Mouse (Mus musculus) forebrain, embryonic 10.5 days (tissue): ENCODE results near the gene Pccb. TPM values are rescaled to one million over a fixed set of nuclear protein-coding genes. Genes with fewer than 3 reads are reported as not detected.
A peak's percentile ranks its signal among the peaks of the same experiment; 100 is the strongest.

Experiments
- DNase-seq: peaks from one replicate; pipeline ENCODE4 v3.0.0-alpha.2; 2017; ENCODE audit warnings: low spot score; ENCODE audit errors: extremely low spot score
- H3K27ac ChIP-seq: fragments of 300-500 bp; sonication (generic); 2 replicates; pipeline ENCODE4 v1.5.1; 2016; ENCODE audit warnings: mild to moderate bottlenecking
- H3K27me3 ChIP-seq: fragments of 300-500 bp; sonication (generic); 2 replicates; pipeline ENCODE4 v1.6.1; 2016; ENCODE audit warnings: mild to moderate bottlenecking; ENCODE audit not compliant: poor library complexity, severe bottlenecking
- H3K36me3 ChIP-seq: fragments of 300-500 bp; sonication (generic); replicated peaks from 2 replicates; pipeline ENCODE4 v1.6.1; 2016; ENCODE audit warnings: mild to moderate bottlenecking, moderate library complexity
- H3K4me1 ChIP-seq: fragments of 300-500 bp; sonication (generic); 2 replicates; pipeline ENCODE4 v1.6.1; 2016
- H3K4me3 ChIP-seq: fragments of 300-500 bp; sonication (generic); 2 replicates; pipeline ENCODE4 v1.5.1; 2016; ENCODE audit warnings: mild to moderate bottlenecking, moderate library complexity
- H3K9me3 ChIP-seq: fragments of 300-500 bp; sonication (generic); 2 replicates; pipeline ENCODE4 v1.6.1; 2016; ENCODE audit warnings: mild to moderate bottlenecking, moderate library complexity
- WGBS: fragments of 180-500 bp; shearing (Covaris S2); methylation state at CpG from one replicate; pipeline ENCODE4 v1.1.7; 2016; 5-methylcytosine and 5-hydroxymethylcytosine counted together
- polyA plus RNA-seq: library from polyadenylated mRNA; unstranded; fragments of >200 nt; fragmentation: Nextera tagmentation; extraction: Ambion mirVana; gene quantifications from 2 replicates; pipeline ENCODE4 v1.2.1, GENCODE M21; 2016

Gene Pccb
- polyA plus RNA-seq, 1 experiment from 2014 or later: 14.1 TPM

DNA sequence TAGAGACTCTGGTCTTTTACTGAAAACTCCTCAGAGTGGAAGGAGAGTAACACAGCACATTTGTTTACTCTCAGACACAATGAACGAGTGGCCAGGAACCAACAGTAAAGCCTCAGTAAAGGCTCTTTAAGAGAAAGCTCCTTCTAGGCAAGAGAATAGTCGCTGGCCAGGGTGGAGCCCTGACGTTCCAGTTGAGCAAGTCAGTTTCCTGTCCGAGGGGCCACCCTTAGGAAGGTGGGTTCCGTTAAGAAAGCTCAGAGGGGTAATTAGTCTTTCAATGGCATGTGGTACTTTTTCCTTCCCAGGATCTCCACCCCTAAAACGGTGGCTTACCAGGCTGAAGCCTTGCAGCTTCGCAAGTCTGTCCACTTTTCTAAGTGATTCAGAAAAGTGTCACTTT is 2.7 kb upstream of the Pccb start:
- Histone ChIP-seq H3K4me3 (no peak overlapping the region), H3K36me3 (no peaks in the 10 kb centered on the region), H3K9me3 (no peaks in the 10 kb centered on the region), H3K27me3 (no peaks in the 10 kb centered on the region), H3K27ac (no peak overlapping the region), H3K4me1 (peaks cover 13% of the 10 kb centered on the region)
- 60% methylated on average over 7 of the region's 7 CpGs for WGBS
- DNase-seq: no peak

- DNase-seq: no peak
- no peak overlapping the region for H3K4me3 ChIP-seq
- WGBS: 89% methylated on average over 2 of the region's 2 CpGs
These were observed 2.2 kb upstream of the Pccb start for GRCm38 (mm10) chr9:101036876-101037275.

DNA sequence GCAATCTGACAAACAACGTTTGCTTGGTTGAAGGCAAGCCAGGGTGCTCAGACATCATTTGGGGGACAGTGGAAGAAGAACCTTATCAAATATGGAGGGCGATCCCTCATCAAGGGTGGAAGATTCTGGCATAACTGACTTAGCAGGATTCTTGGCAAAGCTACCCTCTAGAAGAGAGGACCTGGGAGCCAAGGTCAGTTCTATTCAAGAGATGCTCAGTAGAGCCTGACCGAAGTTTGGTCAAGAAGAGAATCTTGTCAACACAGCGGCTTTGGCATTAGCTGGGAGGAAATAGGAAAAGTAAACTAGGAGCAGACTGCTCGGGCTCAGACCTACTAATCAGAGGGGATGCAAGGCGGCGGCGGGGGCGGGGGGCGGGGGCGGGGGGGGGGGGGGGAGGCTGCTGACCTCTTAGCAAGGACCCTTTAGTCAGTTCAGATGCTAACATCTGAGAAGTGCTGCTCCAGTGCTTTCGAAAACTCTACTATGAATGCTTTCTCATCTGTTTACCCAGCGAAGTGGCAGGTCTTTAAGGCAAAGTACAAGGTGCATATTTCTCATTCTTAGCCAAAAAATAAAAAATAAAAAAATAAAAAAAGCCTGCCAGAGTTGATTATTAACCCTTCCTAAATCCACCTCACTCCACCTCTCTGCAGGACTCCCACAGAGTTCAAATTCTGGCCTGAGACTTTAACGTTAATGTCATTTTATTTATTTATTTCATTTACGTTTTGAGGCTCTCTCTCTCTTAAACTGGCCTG is 1.3 kb upstream of the Pccb start:
- H3K27ac ChIP-seq: no peak overlapping the region
- H3K9me3 ChIP-seq: no peaks in the 10 kb centered on the region
- H3K27me3 ChIP-seq: no peaks in the 10 kb centered on the region
- no peaks in the 10 kb centered on the region; the same call in 1 of the 2 replicates for H3K36me3 ChIP-seq
- WGBS: 81% methylated on average over 15 of the region's 15 CpGs
- H3K4me1 ChIP-seq: peaks cover 13% of the 10 kb centered on the region
- no peak for DNase-seq
- no peak overlapping the region for H3K4me3 ChIP-seq

More at GRCm38 (mm10) chr9:101036876-101037275, 2.2 kb upstream of the Pccb start:
- H3K27me3 ChIP-seq: no peaks in the 10 kb centered on the region
- H3K27ac ChIP-seq: no peak overlapping the region
- no peaks in the 10 kb centered on the region for H3K36me3 ChIP-seq
- H3K9me3 ChIP-seq: no peaks in the 10 kb centered on the region
- H3K4me1 ChIP-seq: peaks cover 13% of the 10 kb centered on the region

GRCm38 (mm10) chr9:101033761-101034447 is 794 bp downstream of the Pccb start:
- Histone ChIP-seq H3K4me1 (peaks cover 13% of the 10 kb centered on the region), H3K27ac (peak overlapping the region; percentile 97), H3K4me3 (peak overlapping the region; percentile 68), H3K27me3 (no peaks in the 10 kb centered on the region), H3K36me3 (peaks cover 5% of the 10 kb centered on the region), H3K9me3 (no peaks in the 10 kb centered on the region)
- 10% methylated on average over 14 of the region's 14 CpGs for WGBS
- no peak for DNase-seq

- Histone ChIP-seq H3K36me3 (peaks cover 29% of the 10 kb centered on the region), H3K9me3 (peaks cover 5% of the 10 kb centered on the region; the same call in 1 of the 2 replicates), H3K4me3 (no peak overlapping the region), H3K4me1 (no peaks in the 10 kb centered on the region), H3K27me3 (no peaks in the 10 kb centered on the region), H3K27ac (no peak overlapping the region)
- no peak for DNase-seq
- 93% methylated on average over 10 of the region's 10 CpGs for WGBS
These were observed 15.9 kb downstream of the Pccb start for GRCm38 (mm10) chr9:101018768-101019167.

- 87% methylated on average over 15 of the region's 15 CpGs for WGBS
- Histone ChIP-seq H3K27ac (no peak overlapping the region), H3K4me1 (no peaks in the 10 kb centered on the region), H3K27me3 (no peaks in the 10 kb centered on the region), H3K4me3 (no peak overlapping the region), H3K9me3 (peaks cover 5% of the 10 kb centered on the region; the same call in 1 of the 2 replicates), H3K36me3 (peaks cover 20% of the 10 kb centered on the region)
- DNase-seq: no peak
These were observed 16.8 kb downstream of the Pccb start for GRCm38 (mm10) chr9:101017734-101018516.

DNA sequence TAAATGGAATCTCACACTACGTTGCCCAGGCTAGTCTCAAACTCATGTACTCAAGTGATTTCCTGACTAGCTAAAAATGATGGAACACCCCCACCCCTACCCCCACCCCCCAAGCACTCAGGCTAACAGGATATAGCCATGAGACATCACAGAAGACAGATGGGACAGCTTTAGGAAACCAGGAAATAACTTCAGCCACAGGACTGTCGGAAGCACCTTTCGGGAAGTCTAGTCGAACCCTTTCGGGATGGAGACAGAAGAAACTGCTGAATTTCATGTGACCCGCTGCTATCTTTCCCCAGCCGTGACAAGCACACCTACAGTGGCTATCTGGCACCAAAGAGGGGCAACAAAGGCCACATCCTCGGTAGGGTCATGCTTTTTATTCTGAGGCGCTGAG is 19.4 kb downstream of the Pccb start:
- Histone ChIP-seq H3K4me3 (no peak overlapping the region), H3K9me3 (peaks cover 5% of the 10 kb centered on the region; the same call in 1 of the 2 replicates), H3K27ac (no peak overlapping the region), H3K36me3 (peaks cover 12% of the 10 kb centered on the region; the same call in 1 of the 2 replicates), H3K27me3 (no peaks in the 10 kb centered on the region), H3K4me1 (no peaks in the 10 kb centered on the region)
- DNase-seq: no peak
- 95% methylated on average over 9 of the region's 9 CpGs for WGBS

DNA sequence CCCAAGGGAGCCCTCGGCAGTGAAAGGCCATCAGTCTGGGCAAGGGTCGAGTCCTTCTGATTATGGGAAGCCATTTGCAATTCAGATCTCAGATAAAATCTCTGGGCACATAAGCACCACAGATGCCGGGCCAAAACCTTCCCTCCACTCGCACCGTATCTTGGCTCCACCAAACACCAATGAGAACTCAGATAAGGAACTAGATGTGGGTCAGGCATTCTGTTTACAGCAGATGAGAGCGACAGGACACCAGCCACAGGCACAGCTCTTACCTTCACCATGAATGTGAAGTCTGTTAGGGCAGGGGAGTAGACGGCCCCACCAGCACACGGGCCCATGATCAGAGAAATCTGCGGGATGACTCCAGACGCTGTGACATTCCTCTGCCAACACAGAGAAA is 22.3 kb downstream of the Pccb start:
- Histone ChIP-seq H3K4me3 (no peak overlapping the region), H3K4me1 (no peaks in the 10 kb centered on the region), H3K27me3 (no peaks in the 10 kb centered on the region), H3K27ac (no peak overlapping the region), H3K36me3 (peaks cover 16% of the 10 kb centered on the region; the same call in 1 of the 2 replicates), H3K9me3 (peaks cover 5% of the 10 kb centered on the region; the same call in 1 of the 2 replicates)
- DNase-seq: no peak
- 85% methylated on average over 10 of the region's 10 CpGs for WGBS

- H3K27me3 ChIP-seq: no peaks in the 10 kb centered on the region
- no peak overlapping the region for H3K4me3 ChIP-seq
- no peaks in the 10 kb centered on the region for H3K4me1 ChIP-seq
- peaks cover 13% of the 10 kb centered on the region for H3K9me3 ChIP-seq
- peaks cover 14% of the 10 kb centered on the region for H3K36me3 ChIP-seq
- no peak for DNase-seq
- no peak overlapping the region for H3K27ac ChIP-seq
- whole genome bisulfite sequencing: 90% methylated on average over 4 of the region's 4 CpGs
These were observed 28.8 kb downstream of the Pccb start for GRCm38 (mm10) chr9:101005866-101006265.

DNA sequence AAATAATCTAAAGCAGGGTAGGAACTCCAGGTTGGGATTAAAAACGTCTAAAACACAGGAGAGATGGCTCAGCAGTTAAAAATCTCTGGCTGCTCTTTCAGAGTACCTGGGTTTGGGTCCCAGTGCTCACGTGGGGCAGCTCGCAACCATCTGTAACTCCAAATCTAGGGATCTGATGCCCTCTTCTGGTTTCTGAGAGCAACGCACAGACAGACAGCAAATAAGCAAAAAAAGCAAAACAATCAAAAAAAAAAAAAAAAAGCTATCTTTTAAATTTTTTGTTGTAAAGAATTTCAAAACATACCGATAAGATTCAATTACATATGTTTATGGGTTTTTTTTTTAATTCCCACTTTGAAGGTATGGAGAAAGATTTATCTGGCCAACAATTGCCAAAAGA is 31.4 kb downstream of the Pccb start:
- no peak for DNase-seq
- Histone ChIP-seq H3K36me3 (peaks cover 12% of the 10 kb centered on the region), H3K27ac (no peak overlapping the region), H3K27me3 (no peaks in the 10 kb centered on the region), H3K4me1 (no peaks in the 10 kb centered on the region), H3K9me3 (peaks cover 13% of the 10 kb centered on the region), H3K4me3 (no peak overlapping the region)
- 92% methylated on average over 5 of the region's 5 CpGs for WGBS

DNA sequence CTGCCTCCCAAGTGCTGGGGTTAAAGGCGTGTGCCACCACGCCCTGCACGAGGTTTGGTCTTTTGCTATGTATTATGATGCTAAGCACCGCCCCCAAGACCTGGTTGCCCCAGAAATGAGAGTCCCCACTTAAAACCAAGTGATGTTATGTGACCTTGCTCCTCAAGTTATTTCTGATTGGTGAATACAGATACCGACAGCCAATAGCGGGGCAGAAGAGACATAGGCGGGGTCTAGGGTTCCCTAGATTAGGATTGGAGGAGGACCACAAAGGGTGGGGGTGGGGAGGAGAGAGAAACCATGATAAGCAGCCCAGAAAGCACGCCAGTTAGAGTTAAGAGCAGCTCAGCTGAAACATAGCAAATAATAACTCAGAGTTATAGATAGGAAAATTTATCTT is 31.9 kb downstream of the Pccb start:
- peaks cover 13% of the 10 kb centered on the region for H3K36me3 ChIP-seq
- WGBS: 93% methylated on average over 8 of the region's 8 CpGs

GRCm38 (mm10) chr9:101002053-101002452 is 32.6 kb downstream of the Pccb start:
- no peaks in the 10 kb centered on the region for H3K27me3 ChIP-seq
- H3K27ac ChIP-seq: no peak overlapping the region
- no peak for DNase-seq
- WGBS: 91% methylated on average over 4 of the region's 4 CpGs
- no peak overlapping the region for H3K4me3 ChIP-seq
- peaks cover 13% of the 10 kb centered on the region for H3K36me3 ChIP-seq
- no peaks in the 10 kb centered on the region for H3K4me1 ChIP-seq
- peaks cover 13% of the 10 kb centered on the region for H3K9me3 ChIP-seq

More for the DNA sequence above, 31.9 kb downstream of the Pccb start:
- no peak overlapping the region for H3K4me3 ChIP-seq
- no peak for DNase-seq
- H3K9me3 ChIP-seq: peaks cover 13% of the 10 kb centered on the region
- H3K4me1 ChIP-seq: no peaks in the 10 kb centered on the region
- H3K27me3 ChIP-seq: no peaks in the 10 kb centered on the region
- H3K27ac ChIP-seq: no peak overlapping the region
